Mouse (Mus musculus) gastrocnemius, adult 2 months (tissue): ENCODE measurements at regions not wholly inside any gene's neighbourhood (a gene's known extent, or its start where the extent isn't known, plus 50 kb on each side); places are given as distances from the start of the nearest gene placed in this dataset.
A peak's percentile ranks its signal among the peaks of the same experiment; 100 is the strongest.

ENCODE experiments used
- DNase-seq: peaks from one replicate; pipeline ENCODE4 v3.0.0; 2022
- H3K27ac ChIP-seq: fragments of 200-600 bp; 2 replicates; pipeline ENCODE4 v1.8.1; 2022; ENCODE audit warnings: mild to moderate bottlenecking
- H3K4me3 ChIP-seq: fragments of 200-600 bp; 2 replicates; pipeline ENCODE4 v1.8.1; 2022; ENCODE audit warnings: mild to moderate bottlenecking, moderate library complexity
- CTCF ChIP-seq: fragments of 200-600 bp; IDR thresholded peaks from 2 replicates; pipeline ENCODE4 v1.8.1; 2022; ENCODE audit warnings: antibody characterized with exemption, mild to moderate bottlenecking, moderate library complexity
- intact Hi-C: fragments of 180-260 bp; cut with DNase I; formaldehyde crosslinking; loops from one replicate; pipeline ENCODE4 v1.15.1; 2025

DNA sequence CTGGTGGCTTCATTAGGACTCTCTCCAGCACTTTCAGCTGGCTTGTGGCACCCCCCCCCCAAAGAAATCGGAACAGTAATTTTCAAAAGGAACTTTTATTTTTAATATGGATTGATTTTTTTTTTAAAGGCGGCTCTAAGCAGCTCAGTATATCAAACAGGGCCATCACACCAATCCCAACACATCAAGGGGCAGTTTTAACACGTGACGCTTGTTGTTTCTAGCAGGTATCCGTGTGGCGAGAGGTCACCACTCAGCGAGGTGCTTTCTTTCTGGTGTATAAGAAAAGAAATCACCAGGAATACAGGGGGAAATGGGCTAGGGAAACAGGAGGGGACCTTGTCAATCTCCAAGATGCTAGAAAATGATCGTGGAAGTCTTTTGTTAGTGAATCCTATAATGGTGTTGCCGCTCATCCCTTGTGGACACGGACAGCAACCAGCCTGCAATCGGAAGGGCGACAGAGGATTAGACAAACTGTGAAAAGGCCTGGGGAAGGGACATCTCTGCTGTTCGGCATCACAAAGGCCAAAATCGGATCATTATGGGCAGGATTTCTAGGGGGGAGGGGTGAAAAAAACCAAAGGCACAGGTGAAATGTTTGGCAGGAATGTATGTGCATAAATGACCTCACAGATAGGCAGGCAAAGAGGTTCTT is 503.7 kb upstream of the Atp11b start:
- no peak for DNase-seq
- Histone ChIP-seq H3K27ac (no peak overlapping the region), H3K4me3 (no peak overlapping the region)
- intact Hi-C loops: no loop called here
- TF ChIP-seq CTCF: no peak

DNA sequence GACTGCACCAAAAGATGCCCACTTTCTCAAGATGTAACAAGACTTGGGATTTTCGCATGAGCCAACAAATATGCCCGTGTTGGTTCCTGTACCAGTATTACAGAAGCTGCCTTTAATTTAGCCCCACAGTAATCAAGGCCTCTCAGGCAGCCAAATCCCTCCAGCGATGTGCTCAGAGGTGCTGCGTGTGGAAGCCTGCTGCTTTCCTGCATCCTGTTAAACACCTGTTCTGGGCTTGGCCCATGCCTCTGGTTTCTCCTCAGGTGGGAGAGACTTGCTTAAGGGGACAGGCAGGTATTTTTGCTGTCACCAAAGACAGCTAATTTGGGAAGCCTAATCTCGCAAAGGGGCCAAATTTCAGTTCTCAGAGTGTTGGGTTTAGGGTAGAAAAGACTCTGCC is 500.0 kb upstream of the Atp11b start:
- no peak for DNase-seq
- TF ChIP-seq CTCF: no peak
- no peak overlapping the region for H3K27ac ChIP-seq
- intact Hi-C loops: no loop called here
- H3K4me3 ChIP-seq: no peak overlapping the region

DNA sequence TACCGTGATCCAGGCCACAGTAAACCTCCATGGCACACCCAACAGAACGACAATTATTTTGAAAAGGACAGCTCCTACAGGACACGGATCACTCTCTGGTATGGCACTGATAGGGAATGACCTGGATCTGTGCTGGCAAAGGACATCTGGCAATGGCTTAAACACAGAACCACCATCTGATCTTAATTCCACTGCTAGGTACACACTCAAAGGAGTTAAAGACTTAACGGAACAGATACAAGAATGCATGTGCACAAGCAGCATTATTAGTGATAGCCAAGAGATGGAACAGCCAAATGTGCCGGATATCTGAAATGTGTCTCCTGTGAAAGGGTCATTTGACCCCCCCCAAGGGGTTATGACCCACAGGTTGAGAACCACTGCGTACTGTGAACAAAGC is 493.0 kb upstream of the Atp11b start:
- DNase-seq: no peak
- intact Hi-C loops: no loop called here
- TF ChIP-seq CTCF: no peak
- H3K4me3 ChIP-seq: no peak overlapping the region
- H3K27ac ChIP-seq: no peak overlapping the region

DNA sequence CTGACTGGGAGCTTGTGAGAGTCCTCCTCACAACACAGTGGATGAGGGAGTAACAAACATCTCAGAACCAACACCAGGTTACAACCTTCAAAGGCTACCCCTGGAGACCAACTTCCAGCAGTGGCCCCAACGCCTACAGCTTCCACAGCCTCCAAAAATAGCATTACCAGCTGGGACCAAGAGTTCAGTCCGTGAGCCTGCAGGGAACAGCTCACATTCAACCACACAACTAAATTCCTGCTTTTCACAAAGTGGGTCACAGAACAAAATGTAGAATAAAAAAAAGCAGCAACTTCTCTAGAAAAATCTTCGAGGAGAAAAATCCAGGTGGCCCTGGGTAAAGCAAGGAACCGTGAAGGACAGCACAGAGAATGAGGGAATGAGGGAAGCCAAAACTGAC is 485.0 kb upstream of the Atp11b start:
- no peak for TF ChIP-seq CTCF
- no peak overlapping the region for H3K27ac ChIP-seq

DNA sequence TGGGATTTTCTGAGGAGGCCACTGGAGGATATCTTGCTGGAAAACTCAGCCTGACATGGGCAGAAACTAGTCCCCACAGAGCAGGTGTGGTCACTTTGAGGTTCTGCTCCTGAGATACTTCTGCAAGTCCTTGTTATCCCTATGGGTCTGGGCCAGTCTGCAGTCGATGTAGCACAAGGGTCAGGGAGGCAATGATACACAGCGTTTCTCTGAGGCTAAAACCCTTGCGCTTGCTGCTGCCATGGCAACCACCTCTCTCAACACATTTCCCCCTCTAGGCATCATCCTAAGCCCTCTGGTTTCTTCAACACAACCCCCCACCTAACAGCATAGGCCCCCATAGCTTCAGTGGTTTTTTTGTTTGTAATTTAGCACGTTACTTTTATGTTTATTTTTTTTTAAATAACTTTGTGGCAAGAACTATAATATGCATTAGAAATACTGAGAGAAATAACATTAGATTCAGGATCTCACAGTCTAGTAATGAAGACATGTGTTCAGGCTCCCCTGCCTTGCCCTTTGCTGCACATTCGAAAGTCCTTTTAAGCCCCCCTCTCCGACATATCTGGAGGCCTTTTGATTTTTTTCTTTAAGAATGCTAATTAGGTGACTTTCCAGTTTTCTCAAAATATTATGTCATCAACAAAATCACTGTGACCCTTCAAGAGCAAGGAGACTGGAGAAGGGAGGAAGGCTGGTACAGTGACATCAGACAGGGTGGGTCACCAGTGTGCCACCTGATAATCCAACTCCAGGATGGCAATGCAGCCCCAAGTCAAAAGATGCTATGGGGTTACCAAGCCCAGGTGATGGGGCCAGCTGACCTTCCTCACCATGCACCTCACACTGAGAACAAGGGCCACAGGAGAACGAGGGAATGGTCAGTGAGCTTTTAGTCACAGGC is 483.7 kb upstream of the Atp11b start:
- Histone ChIP-seq H3K27ac (no peak overlapping the region), H3K4me3 (no peak overlapping the region)
- DNase-seq: no peak
- TF ChIP-seq CTCF: no peak
- intact Hi-C loops: no loop called here

More for the DNA sequence above, 485.0 kb upstream of the Atp11b start:
- H3K4me3 ChIP-seq: no peak overlapping the region
- no peak for DNase-seq
- intact Hi-C loops: no loop called here

DNA sequence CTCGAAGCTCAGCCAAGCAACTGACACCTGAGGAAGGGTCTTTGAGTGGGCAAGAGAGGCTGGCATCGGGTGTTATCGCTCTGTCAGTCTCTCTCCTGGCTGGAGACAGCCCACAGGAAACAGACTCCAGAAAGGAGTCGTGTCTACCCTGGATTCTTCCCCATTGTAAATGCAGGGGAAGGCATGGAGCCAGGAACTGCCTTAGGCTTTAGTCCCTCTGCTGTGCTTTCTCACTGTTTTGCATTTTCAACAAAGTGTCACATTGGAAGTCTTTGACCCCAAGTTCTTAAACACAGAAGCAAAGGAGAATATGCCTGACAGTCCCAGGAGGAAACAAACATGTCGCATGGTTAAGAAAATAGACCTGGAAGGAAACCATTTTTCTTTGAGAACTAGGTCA is 480.4 kb upstream of the Atp11b start:
- no peak for TF ChIP-seq CTCF
- Histone ChIP-seq H3K27ac (0 out of 2 replicates have a peak overlapping the region, but pooled peaks have one; percentile 24), H3K4me3 (no peak overlapping the region)
- intact Hi-C loops: no loop called here
- DNase-seq: no peak

DNA sequence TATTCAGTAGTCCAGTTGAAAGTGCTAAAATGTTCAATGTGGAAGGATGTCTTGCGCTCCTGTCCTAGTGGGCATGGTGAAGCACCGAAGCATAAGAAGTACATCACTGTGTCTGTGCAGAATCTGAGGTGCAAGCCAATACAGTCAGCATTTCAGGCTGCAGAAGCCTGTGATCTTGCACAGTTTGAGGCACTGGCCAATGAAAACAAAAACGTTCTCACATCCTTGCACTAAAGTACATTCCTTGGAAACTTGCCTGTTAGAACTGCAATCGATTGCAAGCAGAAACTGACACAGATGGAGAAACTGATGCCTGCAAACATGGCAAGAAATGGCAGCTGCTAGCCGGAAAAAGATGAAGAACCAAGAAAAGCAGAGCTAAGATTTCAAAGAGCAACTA is 472.9 kb upstream of the Atp11b start:
- no peak overlapping the region for H3K27ac ChIP-seq
- intact Hi-C loops: no loop called here
- no peak for DNase-seq
- H3K4me3 ChIP-seq: no peak overlapping the region
- TF ChIP-seq CTCF: no peak

DNA sequence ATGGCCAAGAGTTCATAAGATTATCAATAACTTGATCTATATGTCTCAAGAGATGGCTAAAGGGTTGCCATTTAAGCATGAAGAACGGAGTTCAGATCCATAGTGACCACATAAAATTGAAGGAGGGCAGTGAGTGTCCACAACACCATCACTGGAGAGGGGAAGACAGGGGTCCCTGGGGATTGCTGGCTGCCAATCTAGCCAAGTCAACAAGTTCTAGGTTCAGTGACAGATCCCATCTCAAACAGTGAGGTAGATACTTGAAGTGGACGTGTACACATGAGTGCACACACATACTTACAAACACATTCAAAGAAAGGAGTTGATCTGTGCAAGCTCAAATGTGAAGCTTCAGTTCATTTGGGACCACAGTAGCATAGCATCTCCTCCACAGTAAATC is 471.8 kb upstream of the Atp11b start:
- Histone ChIP-seq H3K27ac (no peak overlapping the region), H3K4me3 (no peak overlapping the region)
- intact Hi-C loops: no loop called here
- DNase-seq: no peak
- TF ChIP-seq CTCF: no peak

DNA sequence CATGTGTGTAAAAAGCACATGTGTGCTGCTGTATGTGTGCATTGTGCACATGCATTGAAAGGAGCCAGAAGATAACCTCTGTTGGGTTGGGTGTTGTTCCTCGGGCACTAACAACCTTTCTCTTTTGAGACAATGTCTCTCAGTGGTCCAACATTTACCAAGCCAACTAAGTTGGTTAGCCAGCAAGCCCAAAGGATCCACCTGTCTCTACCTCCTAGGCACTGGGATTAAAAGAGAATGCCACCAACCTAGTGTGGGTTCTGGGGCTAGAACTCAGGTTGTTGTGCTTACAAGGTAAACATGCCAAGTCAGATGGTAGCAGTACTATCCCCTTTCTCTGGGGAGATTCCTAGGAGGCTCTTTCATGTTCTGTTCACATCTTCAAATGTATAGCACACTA is 459.1 kb upstream of the Atp11b start:
- Histone ChIP-seq H3K4me3 (no peak overlapping the region), H3K27ac (no peak overlapping the region)
- DNase-seq: no peak
- no peak for TF ChIP-seq CTCF
- intact Hi-C loops: no loop called here

DNA sequence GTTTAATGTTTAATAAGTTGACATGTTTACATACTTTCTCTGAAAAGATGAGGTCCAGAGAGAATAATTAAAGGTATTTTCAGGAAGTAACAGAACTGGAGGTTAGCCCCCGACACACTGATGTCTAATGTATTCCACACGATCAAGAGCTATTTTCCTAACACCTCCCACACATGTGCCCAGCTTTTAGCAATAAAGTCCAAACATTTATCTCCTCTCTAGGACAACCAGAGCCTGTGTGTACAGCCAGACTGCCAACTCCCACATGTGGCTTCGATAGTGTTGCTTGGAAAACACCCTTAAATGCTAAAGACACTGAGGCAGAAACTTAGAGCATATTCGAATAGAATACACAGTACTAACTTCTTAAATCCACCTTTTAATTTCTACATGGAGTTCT is 458.2 kb upstream of the Atp11b start:
- H3K4me3 ChIP-seq: no peak overlapping the region
- H3K27ac ChIP-seq: no peak overlapping the region
- TF ChIP-seq CTCF: no peak
- no peak for DNase-seq
- intact Hi-C loops: no loop called here

DNA sequence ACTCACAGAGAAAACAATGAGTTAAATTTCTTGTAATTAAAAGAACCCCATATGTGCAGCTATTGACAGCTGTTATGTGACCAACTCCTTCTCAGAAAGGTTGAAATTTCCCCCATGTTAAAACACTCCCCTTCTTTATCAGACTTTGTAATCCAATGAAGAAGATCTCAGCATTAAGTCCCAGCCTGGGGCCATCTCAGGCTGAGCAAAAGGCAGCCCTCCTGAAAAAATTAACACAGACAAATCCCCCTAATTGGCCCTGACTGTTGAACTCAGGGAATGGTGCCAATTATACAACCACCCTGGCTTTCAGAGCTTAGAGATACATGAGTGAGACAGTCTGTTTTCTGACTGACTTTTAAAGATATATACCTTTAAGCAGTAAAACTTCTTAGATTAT is 454.9 kb upstream of the Atp11b start:
- H3K27ac ChIP-seq: no peak overlapping the region

DNA sequence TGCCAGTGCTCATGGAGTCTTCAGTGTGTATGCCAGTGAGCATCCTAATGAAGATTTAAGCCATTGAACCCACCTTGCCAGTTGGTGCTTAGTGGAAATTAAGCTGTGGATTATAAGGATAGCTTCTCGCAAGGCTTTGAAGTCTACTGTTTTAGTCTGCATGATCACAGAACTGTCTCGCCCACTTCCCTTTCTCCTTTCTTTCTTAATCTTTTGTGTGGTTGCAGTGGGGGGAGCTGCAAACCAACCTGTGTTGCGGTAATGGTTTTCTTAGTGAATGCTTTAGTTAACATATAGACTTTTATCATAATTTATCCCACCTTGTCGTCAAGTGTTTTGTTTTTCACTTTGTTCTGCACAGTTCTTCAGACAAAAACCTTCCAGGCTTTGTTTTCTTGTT is 447.9 kb upstream of the Atp11b start:
- Histone ChIP-seq H3K4me3 (no peak overlapping the region), H3K27ac (no peak overlapping the region)
- no peak for TF ChIP-seq CTCF
- intact Hi-C loops: no loop called here
- DNase-seq: no peak

More for the DNA sequence above, 454.9 kb upstream of the Atp11b start:
- intact Hi-C loops: no loop called here
- TF ChIP-seq CTCF: no peak
- H3K4me3 ChIP-seq: no peak overlapping the region
- DNase-seq: no peak

DNA sequence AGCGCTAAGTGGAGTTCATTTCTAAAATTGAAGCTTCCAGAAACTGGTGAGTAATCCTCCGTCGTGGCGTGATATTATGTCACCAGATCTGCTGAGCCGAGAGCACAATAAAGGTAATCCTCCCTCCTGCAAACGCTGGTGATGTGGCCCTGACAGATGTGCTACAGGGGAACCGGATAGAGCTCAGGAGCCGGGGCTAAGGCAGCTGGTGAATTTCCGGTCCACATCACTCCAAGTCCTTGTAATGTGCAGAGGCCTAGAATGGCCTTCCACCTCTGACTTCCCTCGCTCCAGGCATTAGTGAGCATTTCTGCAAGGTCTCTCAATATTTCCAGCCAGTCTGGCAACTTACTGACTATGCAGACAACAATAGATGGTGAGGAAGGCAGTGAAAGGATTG is 439.7 kb upstream of the Atp11b start:
- TF ChIP-seq CTCF: no peak
- no peak for DNase-seq
- Histone ChIP-seq H3K4me3 (no peak overlapping the region), H3K27ac (no peak overlapping the region)
- intact Hi-C loops: no loop called here

DNA sequence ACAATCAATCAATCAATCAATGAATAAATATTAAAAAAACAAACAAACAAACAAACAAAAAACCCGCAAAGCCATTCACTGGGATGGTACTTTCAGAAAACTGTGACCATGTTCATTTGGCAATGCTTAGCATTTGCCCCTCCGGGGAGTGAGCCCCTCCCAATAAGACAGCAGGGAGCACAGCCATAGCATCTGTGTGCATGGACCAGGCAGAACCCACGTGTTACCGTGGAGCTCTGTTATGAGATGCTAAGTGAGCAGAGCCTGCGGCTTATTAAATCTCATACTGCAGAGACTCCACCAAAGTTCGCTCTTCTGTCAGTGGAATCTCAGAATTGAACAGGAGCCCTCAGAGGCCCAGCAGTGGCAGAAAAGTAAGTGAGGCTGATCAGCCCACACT is 438.7 kb upstream of the Atp11b start:
- no peak overlapping the region for H3K4me3 ChIP-seq
- DNase-seq: no peak
- TF ChIP-seq CTCF: no peak
- intact Hi-C loops: no loop called here
- H3K27ac ChIP-seq: no peak overlapping the region
